Mouse (Mus musculus): ENCODE measurements around the gene Fastkd2.

GRCm38 (mm10) chr1:63730240-63730771, at the start of gene Fastkd2, which contains the start of gene Mdh1b:
- TF ChIP-seq POLR2A (IDR thresholded peaks at IDR 0.05; ENCODE audit: insufficient read length, low read depth) (peak; percentile 32), TCF3 (IDR thresholded peaks at IDR 0.05; ENCODE audit: insufficient read length, low read depth) (no peak), CEBPB (IDR thresholded peaks at IDR 0.05; ENCODE audit: insufficient read depth, poor library complexity, severe bottlenecking) (no peak), POLR2AphosphoS2 (IDR thresholded peaks at IDR 0.05; ENCODE audit: insufficient read length, low read depth) (no peak), USF1 (IDR thresholded peaks at IDR 0.05; ENCODE audit: low read depth) (peak; percentile 44), E2F4 (IDR thresholded peaks at IDR 0.05; ENCODE audit: insufficient read depth) (no peak), MAX (IDR thresholded peaks at IDR 0.05; ENCODE audit: low read depth) (peak; percentile 89), TCF12 (IDR thresholded peaks at IDR 0.05; ENCODE audit: insufficient read depth, poor library complexity, severe bottlenecking) (no peak)

Measured in myocyte (in vitro differentiated cells).